Mouse (Mus musculus) thymus, adult 18-20 months (tissue): ENCODE data around the gene Mtfmt.

ENCODE experiments used
- DNase-seq, 2 experiments: peaks; one replicate each; pipeline ENCODE4 v3.0.0; 2022; ENCODE audit warnings: mixed read lengths in 2 of 2

The Mtfmt gene

DNA sequence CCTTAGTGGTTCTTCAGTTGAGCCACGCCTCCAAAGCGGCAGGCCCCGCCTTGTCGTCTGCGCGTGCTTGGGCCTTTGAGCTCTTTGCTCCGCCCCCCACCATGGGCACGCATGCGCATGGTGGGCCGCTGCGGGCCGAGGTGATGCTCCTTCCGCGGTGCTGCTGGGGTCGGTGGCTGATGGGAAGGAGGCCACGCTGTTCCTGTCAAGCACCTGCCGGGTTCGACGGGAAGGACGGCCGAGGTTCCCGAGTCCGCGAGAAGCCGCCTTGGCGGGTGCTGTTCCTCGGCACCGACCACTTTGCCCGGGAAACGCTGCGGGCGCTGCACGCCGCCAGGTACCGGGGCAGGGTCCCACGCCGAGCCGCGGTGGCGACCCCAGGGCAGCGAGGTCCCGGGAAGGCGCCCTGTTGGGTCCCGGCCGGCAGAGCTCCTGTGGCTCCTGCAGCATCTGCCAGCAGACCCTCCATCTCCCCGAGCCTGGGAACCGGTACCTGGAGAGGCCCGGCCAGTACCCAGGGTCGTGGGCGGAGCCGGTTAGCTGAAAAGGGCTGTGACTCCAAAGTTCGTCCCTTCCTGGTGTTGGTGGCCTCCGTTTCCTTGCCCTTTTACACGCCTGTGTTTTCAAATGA, at the start of gene Mtfmt:
Mtfmt (plus strand) TSS at position 112 of the 631 bp plus-strand sequence.
- DNase-seq: peak; percentile 91 to 93

DNA sequence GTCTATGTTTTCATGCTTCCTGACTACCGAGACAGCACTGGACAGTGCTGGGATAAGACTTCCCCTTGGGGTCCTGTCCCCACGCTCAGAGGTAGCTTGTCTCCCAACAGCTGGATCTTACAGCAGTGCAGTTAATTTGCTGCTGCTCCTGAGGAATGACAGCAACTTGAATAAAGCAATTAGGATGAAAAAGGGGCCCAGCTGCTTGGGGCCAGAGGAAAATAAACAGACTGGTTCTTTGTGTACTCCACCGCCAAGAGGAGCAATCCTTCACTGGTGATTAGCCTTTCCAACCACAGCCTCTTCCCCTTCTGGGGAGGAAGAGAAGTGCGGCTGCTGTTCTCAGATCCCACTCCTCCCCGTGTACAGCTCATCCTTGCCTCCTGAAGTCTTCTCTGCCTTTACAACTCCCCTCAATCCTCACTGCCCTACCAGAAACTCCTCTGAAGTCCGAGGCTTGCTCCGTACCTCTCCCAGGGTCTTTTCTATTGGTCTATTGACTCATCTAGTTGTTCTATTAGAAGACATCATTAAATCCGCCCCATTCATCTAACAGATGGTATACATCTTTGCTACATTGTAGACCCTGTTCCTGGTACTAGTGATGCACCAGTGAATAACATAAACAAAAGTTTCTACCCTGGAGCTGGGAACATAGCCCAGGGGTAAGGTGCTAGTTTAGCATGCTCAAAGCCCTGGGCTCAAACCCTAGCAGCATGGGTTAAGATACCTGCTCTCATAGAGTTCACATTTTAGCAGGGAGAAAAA, 49.0 kb upstream of the Mtfmt start:
- DNase-seq: no peak

DNA sequence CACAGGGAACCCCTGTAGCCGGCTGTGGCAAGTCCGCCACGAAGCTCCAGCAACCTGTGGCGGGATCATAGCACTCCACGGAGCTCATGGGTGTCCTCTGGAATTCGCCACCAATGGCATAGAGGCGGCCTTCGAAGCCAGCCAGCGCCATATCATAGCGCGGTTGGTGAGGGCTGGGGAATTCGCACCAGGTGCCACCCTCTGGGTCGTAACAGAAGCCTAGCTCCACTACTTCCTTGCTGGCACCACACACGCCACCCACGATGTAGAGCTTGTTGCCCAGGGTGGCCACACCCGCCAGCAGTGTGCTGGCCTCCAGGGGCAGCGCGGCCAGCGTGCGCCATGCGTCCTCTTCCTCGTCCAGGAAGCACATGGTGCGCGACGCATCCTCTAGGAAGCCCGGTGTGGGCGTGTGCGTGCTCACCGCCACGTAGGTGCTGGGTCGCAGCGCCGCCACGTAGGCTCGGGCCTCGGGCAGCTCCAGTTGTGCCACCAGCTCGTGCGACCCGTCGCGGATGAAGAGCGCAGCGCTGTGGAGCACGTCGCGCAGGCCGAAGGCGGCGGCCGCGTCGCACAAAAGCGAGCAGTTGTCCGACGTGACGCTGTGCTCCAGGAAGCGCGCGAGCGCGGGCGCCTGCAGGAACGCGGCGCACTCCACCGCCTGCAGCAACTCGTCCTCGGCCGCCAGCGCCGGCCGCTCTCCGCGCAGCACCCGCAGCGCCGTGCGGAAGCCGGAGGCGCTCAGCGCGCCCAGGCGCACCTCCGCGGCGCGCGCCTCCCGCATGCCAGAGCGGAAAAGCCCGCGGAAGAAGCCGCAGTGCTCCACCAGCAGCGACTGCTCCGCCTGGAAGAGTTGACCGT, 44.6 kb upstream of the Mtfmt start:
- no peak for DNase-seq

DNA sequence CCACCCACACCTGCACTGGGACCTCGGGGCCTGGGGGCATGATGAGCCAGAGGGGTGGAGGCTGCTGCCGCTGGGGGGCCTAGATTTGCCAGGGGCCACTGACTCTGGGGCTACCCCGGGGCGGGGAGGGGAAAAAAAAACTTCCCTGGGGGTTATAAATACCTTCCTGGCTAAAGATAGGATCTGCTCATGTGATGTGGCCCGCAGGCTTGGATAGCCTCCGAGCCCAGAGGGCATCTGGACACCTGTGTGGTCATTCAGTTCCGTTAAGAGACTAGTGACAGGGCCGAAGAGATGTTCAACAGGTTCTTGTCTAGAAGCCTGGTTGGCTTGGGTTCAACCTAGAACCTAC, 44.0 kb upstream of the Mtfmt start, which contains the start of gene Kbtbd13:
Kbtbd13 (minus strand) TSS at position 40 of the 352 bp plus-strand sequence.
- no peak for DNase-seq

DNA sequence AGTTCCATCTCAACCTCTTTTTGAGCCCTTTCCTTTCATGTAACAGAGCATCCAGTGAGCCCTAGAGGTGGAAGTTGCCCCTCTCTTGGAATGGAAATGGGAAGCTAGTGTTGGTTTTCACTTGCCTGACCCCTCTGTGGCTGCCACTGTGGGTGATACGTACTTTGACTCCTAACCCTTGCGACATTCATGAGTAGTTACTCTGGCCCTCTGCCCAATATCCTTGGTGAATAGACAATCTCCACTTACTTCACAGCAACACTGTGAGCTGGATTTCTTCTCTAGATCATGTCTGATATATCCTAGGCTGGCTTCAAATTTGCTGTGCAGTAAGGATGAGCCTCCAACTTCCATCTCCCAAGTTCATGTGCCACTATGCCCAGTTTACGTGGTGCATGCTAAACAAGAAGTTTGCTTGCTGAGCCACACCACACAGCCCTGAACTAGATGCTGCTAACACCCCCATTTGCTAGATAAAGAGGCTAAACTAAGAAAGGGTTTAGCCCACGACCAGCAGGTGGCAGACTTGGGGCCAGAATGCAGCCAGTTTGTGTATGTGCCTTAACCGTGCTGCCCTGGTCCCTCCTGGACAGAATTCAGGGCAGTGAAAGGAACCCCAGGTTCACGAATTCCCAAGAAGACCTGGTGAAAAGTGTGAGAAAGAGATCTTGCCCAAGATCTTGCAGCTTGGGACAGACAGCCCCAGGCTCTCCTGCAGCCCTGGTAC, 42.8 kb upstream of the Mtfmt start:
- no peak for DNase-seq

DNA sequence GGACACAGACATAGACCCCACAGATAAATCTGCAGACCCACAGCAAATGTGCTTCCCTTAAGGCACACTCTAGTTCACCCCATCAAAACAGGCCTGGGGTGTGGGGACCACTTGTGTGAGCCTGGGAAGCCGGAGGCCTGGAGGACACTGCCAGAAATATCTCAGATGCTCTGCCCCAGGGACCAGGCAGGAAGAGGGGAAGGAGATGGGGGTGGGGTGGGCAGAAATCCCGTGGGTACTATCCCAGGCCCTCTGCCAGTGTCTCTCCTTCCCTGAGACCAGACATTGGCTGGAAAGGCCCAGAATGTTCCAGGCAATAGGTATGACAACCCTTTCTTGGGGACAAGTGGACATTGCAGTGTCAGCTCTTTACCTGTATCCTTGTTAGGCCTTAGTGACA, 42.0 kb upstream of the Mtfmt start:
- DNase-seq: no peak

DNA sequence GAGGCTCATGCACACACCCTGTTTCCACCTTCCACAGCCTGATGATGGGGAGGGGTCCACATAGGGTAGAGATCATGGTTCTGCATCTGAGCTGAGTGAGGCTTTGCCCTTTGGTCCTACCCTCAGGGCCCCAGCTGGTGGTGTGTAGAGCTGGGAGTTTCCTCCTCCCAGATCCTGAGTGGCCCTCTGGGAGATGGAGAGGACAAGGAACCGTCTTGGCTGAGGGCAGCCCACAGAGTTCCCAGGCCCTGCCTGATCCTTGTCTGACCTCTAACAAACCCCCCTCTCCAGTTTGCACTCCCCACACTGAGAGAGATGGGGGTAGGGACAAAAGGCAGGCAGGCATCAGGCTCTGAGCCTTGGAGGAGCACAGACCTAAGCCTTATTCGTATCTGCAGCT, 41.2 kb upstream of the Mtfmt start:
- DNase-seq: no peak

DNA sequence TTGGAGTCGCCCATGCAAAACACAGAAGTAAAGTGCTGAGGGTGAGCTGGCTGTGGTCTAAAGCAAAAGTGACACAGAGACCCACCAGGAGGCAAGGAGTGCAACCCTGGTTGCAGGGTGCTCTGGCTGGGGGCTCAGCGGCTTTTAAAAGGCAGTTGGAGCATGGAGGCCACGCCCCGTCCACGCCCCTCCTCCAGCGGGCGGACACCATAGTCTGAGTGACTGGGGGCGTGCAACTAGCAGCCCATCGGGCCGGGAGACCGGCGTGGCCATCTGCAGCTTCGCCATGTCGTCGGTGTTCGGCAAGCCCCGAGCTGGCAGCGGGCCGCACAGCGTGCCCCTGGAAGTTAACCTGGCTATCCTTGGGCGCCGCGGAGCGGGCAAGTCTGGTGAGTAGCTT, 37.3 kb upstream of the Mtfmt start, which contains the start of gene Rasl12:
Rasl12 (plus strand) TSS at position 228 of the 400 bp plus-strand sequence.
- DNase-seq: peak; percentile 35

DNA sequence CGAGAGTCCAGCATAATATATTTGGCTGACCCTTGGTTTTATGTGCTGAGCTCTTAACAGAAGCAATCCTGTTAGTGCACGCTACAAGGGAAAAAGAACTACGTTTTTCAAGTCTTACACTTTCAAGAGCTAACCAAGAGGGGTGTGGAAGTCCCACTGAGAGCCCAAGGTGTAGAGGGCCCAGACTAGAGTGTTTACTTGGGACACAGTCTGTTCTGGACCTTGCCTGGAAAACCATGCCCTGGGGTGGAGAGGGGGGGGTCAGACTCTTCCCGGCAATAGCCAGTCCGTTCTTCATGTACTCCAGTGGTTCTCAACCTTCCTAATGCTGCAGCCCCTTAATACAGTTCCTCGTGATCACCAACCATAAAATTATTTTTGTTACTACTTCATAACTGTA, 35.6 kb upstream of the Mtfmt start:
- DNase-seq: no peak

DNA sequence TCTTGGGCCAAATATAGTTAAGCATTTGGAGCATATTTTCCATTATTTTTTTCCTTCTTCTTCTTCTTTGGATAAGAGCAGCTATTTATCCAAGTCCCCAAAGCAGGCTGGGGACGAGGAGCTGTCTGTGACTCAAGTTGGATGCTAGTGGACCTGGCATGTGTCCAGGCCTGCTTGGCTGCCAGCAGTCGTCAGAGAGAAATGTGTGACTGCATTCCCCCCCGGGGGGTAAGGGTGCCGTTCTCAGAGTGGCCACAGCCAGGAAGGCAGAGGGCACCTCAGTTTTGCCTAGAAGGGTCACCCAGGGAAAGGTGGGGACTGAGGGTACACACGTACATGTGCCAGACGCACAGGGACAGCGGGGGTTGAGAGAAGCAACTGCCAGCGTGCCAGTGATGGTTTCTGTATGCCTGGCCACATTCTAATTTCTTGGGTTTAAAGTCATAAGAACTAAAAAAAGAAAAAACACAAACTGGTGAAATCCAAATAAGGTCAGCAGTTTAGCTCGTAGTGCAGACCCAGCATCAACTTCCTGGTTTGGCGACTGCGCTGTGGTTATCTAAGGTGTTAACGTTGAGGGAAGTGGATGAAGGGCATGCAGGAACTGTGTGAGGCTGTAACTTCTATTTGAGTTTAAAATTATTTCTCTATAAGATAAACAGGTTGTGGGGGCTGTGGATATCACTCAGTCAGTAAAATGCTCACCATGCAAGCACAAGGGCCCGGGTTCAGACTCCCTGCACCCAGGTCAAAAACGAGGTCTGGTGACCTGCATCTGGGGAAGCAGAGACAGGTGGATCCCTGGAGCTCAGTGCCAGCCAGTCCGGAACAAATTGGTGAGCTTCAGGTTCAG, 31.0 kb upstream of the Mtfmt start:
- no peak for DNase-seq

DNA sequence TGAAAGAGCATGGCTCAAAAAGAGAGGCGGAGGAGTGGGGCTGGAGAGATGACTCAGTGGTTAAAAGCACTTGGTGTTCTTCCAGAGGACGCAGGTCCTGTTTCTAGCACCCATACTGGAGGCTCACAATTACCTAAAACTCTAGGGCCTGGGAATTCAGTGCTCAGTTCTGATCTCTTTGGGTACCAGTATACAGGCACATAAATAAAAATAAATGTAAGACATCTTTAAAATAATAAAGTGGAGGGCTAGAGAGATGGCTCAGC, 30.5 kb upstream of the Mtfmt start:
- DNase-seq: no peak

DNA sequence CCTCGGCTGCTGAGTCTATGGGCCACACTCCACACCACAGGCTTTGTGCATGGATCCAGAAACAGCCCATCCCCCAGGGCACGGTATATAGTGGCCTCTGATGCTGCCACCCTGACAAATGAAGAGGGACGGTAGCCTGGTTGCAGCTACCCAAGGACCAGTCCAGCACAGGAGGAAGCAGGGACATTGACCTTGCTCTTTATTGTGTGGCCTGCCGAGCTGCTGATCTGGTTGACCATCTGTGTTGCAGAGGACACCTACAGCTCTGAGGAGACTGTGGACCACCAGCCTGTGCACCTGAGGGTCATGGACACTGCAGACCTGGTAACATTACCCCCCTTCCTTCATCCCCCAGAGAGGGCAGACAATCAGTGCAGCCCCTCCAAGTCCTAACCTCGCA, 28.3 kb upstream of the Mtfmt start:
- DNase-seq: no peak

DNA sequence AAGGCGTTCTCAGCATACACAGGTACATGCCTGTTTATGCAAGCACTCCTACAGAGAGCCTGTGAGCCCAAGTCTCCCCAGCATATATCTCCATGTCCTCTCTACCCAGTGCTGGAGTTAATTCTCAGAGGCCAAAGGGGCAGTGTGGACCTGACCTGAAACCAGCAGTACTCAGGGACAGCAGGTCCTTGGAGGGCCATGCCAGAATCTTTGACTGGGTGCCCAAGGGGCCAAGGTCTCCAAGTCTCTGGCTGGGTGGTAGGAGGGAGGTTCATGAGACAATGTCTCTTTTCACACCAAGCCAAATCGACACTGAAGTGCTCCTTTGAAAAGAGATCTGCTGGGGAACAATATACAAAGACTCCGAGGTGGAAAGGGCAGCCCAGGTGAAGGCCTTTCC, 27.7 kb upstream of the Mtfmt start:
- DNase-seq: no peak

DNA sequence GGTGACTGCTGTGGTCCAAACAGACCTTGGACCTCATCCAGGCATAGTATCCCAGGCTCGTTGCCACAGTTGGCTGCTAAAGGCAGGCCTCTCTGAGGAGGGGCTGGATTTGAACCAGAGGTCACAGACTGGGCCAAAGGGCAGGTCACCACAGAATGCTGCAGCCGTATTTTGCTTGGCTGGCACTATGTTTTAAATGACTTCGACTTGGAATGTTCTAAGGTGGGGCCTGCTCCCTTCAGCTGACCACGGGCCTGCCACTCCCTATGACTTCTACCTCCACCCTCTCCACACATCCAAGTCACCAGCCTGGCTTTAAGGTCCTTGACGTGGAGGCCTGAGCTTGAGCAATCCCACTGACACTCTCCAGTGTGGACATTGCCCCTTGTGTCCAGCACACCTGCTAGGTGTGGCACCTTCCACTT, 26.7 kb upstream of the Mtfmt start:
- DNase-seq: no peak

DNA sequence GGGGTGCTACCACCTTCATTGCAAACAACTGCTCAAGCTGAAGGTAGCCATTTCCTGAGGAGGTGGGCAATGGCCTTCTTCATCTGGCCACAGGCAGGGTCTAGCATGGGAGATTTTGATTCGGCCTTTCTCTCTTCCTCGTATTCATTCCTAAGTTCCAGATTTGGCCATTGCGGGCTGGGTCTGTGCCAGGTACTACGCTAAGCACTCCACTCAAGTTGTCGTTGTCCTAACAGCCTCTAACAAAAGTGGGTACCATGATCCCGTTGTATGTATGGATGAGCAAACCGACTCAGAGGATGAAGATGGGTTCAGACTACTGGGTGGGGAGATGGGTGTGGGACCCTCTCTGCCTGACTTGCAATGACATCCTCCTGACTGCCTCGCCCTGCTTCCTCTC, 25.2 kb upstream of the Mtfmt start:
- DNase-seq: no peak

DNA sequence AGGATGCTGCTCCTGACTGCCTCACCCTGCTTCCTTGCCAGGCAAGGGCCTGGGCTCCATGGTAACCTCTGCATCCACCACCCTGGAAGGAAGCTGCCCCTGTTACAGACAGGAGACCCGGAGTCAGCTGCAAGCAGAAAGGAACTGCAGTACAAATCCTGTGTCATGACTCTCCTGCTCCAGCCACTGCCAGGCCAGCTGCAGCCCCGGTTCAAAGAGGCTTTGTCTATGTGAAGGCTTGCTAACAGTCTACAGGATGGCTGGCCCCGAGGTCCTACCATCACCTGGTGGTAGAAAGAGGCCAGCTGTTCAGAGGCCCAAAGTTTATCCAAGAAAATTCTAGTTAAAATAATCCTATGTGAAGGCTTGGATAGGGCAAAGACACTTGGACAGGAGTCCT, 24.3 kb upstream of the Mtfmt start:
- DNase-seq: no peak

DNA sequence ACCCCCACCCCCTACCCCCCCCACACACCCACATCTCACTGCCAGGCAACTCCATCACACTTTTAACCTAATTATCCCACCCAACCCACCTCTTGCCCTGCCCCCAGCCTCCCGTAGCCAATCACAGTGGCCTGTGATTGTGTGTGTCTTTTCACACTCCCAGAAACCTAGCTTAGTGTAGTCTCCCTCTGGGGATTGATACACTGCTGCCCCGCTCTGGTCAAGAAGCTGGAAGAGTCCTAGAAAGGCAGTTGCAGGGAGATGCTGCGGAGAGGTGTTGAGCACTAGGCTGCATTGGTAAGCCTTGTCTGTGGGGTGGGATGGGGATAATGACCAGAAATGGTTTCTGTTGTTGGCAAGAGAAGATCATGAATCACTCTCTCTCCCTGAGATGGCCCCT, 17.8 kb upstream of the Mtfmt start:
- no peak for DNase-seq

DNA sequence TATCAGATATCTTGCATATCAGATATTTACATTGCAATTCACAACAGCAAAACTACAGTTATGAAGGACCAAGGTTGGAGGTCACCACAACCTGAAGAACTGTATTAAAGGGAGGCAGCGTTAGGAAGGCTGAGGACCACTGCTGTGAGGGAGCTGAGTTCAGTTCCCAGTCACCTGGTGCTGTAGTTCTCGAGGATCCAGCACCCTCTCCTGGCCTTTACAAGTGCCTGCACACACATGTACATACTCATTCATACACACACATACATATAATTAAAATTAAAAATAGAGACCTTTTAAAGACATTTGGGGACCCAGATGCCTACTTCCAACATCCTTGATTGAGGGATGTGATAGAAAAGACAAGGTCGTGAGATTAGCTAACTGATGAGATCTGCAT, 15.9 kb upstream of the Mtfmt start:
- DNase-seq: no peak

DNA sequence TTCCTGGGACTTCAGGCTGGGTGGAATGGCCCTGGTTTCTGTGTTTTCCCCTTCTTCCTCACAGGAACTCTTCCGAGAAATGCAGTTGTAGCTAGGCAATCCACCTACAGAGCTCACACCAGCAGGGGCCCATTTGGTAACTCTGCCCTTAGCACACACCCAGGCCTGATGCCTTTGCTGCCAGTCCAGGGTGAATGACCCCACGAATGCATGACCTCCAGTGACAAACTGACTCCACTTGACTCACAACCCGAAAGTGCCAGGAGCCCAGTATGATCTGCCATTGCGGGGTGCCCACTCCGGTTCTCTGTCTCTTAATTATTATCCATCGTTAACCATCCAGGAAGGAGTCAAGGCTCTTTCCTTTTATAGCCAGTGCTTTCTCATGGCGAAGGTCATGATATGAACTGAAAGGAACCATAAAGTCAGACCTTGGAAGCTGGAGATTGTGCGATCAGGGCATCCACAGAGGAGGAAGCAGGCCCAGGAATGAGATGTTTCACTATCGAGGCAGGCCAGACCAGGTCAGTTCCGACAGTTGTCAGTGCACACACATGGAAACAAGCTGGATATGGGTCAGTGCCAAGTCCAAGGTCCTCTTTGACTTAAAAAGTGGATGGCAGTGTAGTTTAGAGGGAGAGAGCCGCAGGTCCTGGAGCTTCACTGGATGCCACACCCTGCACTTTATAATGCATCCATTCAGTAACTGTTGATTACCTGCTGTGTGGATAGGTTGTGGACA, 12.7 kb upstream of the Mtfmt start, which contains the start of gene Slc51b:
Slc51b (minus strand) TSS at position 196 of the 742 bp plus-strand sequence.
- DNase-seq: no peak

DNA sequence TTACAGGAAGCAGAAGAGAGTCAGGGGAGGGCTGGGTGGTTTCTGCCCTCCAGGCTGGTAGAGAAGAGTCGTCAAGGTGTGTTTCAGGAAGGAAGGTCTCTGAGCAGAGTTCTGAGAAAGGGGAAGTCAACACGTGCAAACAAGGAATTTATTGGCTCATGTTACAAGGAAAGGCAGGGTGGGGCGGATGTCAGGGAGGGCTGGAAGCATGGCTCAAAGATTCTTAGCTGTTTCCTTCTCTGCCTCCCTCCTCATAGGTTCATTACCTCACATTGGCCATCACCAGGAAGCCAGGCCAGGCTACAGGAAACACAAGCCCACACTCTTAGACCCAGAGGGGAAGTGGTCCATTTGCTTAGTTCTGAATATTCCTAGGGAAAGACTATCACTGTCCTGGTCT, 11.2 kb upstream of the Mtfmt start:
- DNase-seq: no peak

DNA sequence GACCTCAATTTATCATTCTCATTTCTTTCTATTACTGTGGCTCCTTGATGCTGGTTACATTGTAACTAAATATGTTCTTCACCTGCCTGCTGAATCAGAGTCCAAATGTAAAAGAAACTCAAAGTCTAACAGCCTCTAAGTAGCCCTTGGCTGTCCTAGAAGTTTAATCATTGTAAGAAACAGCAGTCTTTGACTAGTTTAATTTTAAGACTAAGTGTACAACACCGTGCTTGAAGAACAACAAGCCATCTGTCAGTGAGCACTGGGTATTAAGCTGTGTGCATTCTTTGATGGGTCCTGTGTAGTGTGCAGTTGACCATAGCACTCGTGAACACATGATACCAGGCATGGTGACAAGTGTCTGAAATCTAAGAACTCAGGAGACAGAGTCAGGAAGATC, 8.1 kb upstream of the Mtfmt start:
- DNase-seq: no peak
